Mouse (Mus musculus) cerebellum, postnatal 14 days (tissue): ENCODE data around the gene Plppr2.
A peak's percentile ranks its signal among the peaks of the same experiment; 100 is the strongest.

ENCODE experiments used
- DNase-seq, 2 experiments: peaks; one replicate each; pipeline ENCODE4 v3.0.0; 2021; ENCODE audit warnings: mixed read lengths in 2 of 2

Gene Plppr2

DNA sequence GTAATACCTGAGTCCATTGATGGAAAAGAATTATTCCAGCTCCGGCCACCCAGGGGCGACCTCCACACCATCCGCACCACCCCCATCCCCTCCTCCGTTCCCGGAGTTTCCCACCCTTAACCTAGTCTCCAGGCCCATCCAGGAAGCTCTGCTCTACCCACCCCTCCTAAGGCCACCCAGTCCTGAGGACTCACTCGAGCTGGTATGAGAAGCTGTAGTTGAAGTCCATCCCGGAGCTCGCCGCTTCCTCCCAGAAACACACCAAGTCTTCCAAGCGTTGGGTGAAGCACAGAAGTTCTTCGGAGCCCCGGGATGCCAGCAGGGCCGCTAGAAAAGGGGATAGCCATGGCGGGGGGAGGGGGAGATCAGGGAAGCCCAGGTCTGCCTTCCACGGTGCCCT lies 25.2 kb downstream of the Plppr2 start:
- peak; percentile 38 to 53 for DNase-seq

DNA sequence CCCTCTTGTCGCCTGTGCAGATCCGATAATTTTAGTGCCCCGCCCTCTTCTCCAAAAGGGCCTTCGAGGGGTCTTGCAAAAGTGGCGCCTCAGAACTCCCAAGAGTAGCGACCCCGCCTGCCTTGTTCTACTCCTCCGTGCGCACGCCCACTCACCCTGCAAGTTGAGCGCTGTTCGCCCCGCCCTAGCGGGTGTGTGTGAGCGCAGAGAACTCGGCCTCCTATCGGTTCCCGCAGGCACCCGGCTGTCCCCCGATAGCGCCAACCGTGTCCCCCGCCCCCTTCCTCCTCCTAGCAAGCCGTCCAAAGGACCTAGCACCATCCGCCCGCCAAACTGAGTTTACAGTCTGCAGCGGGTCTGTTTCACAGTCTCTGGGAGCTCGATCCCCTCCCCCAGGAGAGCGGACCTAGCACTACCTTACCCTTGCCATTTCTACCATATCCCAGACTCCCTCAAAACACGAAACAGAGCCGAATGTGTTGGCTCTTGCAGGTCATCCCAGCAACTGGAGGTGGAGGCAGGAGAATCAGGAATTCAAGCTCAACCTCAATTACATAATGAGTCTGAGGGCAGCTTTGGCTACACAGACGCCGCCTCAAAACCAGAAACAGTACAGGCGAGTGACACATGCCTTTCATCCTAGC lies 25.7 kb downstream of the Plppr2 start:
- peak; percentile 65 to 67 for DNase-seq

DNA sequence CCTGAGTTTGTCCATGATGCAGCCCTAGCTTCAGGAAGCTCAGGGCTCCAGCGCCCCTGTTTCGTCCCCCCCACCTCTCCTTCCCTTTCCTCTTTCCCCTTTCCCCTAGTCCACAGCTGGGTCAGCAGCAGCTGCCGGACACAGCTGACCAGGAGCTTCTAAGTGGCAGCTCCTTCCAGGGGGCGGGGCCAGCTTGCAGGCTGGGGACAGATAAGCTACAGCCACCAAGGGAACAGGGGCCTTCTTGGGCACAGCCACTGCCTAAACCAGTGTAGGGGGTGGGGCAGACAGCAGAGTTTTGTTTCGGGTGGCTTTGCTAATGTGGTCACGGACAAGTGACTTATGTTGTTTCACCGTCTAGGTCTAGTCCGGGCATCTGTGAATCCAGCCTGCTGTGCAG lies 26.6 kb downstream of the Plppr2 start, which contains the start of gene Epor:
Gene Epor, minus strand, starts transcription at position 90 of the 400 bp plus-strand sequence.
- DNase-seq = peak in 1 of 2 experiments; percentile 49

DNA sequence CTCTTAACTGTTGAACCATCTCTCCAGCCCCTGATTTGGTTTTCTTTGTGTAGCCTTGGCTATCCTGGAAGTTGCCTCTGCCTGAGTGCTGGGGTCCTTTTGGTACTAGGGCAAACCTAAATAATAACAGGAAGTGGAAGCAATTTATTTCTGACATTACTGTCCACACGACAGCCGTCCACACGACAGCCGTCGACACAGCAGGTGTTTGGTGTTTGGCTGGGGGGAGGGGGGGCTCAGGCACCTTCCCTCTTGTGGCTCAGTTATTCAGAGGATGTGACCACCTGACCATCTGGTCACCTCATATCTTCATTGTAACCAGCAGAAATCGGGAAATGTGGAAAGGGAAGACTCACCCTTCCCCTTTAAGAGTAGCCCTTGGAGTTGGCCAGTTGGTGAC lies 32.0 kb downstream of the Plppr2 start:
- DNase-seq = no peak

DNA sequence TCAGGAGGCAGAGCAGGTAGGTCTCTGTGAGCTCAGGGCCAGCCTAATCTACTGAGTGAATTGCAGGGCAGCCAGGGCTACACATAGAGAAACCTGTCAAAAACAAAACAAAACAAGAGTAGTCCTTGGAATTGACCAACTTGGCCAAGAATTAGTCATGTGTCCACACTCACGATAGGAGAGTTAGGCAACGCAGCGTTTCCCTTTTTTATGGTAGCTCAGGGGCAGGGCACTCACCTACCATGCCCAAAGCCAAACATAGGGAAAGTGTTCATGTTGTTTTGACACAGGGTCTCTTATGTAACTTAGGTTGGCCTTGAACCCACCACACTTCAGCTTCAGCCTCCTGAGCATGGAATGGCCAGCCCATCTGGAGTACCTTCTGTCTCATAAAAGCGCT lies 32.5 kb downstream of the Plppr2 start:
- DNase-seq = no peak

DNA sequence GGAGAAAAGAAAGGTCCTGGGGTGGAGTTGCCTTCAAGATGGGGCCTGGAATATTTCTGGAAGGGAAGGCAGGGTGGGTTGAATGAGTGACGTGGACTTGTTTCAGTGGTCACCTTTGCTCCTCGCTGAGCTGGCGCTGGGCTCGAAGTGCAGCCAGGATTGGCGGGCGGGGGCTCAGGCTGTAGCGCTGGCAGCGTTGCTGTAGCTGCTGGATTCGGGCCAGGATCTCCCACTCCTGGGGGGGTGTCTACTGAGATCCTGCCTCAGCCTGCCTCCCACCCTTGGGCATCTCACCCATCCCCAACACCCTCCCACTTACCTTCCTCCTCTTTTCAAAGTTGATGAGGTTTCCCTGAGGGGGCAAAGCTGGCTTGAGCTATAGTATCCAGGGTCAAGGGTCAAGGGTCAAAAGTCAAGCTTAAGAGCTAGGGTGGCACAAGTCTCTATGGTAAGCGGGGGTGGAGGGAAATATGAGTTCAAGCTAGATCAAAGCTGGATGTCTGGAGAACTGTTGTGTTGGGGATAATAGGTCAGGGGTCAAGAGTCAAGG lies 39.9 kb downstream of the Plppr2 start:
- peak in 1 of 2 experiments; percentile 58 for DNase-seq

DNA sequence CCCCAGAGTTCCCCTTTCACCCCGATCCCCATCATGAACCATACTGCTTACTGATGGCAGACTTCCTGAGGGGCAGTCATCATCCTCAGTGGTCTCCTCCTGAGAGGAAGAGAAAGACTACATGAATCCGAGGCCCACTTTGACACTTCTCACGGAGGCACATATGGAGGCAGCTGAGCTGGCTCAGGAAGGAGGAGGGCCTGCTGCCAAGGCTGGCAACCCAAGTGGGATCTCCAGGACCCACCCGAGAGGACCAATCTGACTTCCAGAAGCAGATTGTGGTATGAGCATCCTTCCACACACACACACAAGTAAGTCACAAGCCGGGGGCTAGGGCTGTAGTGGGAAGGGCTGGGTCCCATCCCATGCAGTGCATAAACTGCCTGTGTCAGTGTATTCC lies 40.5 kb downstream of the Plppr2 start:
- peak; percentile 83 for DNase-seq

DNA sequence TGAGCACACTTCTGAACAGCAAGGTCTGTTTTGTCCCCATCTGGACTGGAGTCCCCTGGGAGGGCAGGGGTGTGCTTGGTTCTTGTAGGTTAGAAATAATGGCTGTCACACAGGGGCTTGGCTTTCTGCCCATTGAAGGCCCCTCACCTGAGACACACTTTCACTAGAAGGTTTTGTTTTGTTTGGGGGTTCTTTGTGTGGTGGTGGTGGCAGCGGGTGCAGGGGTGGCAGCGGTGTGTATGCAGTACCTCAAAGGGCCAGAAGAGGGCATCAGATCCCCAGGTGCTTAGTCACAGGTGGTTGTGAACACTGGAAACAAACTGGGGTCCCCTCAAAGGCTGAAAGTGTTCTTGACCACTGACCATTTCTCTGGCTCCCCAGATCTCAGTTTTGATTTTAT lies 41.1 kb downstream of the Plppr2 start:
- DNase-seq = peak; percentile 69 to 79

DNA sequence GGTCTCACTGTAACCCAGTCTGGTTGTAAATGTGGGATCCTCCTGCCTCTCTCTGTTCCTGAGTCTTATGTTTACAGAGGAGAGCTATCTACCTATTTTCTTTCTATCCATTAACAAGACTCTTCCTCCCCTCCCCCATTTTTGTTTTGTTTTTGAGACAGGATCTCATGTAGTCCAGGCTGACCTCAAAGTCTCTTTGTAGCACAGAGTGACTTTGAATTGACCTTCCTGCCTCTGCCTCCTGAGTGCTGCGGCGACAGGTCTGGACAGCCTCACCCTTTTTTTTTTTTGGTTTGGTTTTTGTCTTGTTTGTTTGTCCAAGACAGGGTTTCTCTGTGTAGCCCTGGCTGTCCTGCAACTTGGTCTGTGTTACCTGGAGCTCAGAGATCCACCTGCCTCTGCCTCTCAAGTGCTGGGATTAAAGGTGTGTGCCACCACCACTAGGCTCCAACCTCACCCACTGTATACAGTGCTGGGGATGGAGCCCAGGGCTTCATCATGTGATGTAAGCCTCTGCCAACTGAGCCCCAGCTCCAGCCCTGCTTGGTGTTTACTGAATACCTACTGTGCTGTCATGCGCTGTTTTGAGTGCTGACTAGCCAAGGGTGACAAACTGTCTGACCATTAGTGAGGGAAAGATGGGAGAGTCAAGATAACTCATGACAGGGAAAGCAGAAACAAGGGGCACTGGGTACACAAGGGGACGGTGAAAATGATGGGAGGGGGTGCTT lies 41.7 kb downstream of the Plppr2 start:
- no peak for DNase-seq

DNA sequence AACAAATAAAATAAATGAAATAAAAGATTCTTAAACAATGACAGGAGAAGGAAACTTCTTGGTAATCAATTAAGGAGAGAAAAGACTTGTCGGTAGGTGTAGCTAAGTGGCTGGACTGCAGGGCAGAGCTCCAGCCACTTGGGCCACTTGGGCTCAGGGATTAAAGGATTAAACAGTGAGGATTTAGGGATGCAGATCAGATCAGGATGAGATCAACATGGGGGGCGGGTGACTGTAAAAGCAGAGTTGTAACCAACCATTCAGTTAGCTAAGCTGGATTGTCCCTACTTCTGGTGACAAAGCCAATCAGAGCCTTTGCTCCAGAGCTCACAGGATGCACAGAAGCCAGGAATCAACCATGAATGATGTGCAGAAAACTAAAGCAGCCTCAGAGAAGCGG lies 47.1 kb downstream of the Plppr2 start:
- no peak for DNase-seq

DNA sequence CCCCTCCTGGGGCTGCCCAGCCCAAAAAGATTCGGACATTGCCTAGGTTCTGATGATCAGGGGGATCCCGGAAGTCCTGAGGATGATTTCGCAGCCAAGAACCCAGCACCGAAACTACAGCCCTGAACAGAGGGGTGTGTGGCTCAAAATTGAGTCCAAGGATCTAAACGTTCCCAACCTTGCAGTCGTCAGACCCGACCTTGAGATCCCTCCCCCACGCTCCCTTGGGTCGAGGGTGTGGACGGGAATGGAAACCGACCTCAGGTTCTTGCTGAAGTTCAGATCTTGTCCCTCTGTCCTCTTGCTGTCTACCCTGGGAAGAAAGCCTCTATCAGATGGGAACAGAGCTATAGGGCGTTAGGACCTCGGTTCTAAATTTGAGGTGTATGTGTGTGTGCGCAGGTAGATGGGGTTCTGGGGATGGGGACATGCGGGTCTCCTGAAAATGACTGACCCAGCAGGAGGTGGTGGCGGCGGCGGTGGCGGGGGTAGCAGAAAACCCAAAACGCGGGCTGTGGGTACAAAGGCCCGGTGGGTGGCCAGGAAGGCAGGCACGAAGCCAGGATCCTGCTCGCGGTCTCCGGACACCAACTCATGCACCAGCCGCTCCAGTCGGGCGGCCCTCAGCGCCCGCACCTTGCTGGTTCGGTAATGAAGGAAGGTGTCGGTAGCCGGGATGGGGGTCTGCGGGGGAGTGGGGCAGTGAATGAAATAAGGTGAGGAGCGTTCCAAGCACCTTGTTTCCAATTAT lies 50.9 kb downstream of the Plppr2 start:
- DNase-seq = peak; percentile 81 to 82

DNA sequence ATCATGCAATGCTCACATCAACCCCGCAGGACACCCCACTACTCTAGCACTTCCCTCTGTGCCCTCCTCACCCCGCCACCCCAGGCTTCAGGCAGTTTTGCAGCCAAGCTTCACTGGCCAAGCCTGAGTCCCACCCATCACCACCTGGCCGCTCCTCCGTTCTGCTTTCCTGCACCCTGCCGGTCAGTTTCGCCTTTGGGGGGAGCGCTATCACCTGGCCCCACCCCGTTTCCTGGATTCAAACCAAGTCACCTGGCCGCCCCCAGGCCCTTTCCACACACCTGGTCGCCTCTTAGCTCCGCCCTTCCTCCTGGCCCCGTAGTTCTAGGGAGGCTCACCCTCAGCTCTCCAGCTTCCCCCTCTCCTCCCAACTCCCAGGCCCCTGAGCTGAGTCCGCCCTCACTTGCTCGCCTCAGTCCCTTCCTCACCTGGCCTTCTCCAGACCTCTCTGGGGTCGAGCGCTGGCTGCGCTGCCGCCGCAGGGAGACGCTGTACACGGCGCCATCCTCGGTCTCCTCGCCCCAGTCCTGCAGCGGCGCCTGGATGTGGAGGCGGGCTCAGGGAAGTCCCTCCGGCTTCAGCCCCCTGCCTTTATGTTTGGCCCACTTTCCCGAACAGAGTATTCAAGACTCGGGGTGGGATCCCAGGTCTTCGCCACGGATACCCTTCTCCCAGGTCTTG lies 51.7 kb downstream of the Plppr2 start:
- DNase-seq = peak; percentile 73 to 79

DNA sequence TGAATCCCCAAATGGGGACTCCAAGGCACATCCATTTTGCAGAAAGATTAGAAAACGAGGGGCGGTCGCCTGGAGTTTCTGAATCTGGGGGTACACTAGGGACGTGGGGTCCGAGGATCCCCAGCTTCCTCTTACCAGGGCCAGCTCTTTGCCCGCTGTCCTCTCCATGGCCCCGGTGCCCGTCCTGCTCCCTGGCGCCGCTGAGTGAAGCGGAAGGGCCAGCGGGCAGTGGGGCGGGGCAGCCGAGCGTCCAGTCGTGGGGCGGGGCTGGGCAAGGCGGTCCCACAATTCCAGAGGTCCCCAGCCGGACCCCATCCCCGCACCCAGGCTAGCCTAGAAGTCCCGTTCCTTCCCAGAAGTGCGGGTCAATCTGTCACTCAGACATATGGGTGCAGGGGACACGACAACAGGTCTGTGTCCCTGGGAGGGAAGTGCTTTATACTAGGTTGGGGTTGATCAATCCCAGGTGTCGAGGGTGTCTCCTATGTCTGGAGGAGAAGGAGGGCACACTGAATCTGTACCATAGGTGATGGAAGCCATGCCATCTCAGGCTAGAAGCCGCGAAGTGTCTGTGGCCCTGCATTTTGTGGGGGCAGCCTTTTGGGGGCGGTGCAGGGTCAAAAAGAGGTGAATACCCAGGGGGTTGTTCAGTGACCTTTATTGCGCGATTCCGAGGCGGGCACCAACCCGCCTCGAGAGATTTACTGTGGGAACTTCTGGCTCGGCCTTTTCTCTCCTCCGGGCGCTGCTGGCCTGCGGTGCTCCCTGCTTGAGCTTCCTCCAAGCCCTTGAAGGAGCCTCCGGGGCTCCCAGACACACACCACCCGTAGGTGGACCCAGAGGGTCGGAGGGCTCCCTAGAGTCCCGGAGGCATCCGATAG lies 52.6 kb downstream of the Plppr2 start, which contains the start of gene Rgl3:
Gene Rgl3, minus strand, starts transcription at position 217 of the 881 bp plus-strand sequence.
- DNase-seq = peak; percentile 71 to 79

DNA sequence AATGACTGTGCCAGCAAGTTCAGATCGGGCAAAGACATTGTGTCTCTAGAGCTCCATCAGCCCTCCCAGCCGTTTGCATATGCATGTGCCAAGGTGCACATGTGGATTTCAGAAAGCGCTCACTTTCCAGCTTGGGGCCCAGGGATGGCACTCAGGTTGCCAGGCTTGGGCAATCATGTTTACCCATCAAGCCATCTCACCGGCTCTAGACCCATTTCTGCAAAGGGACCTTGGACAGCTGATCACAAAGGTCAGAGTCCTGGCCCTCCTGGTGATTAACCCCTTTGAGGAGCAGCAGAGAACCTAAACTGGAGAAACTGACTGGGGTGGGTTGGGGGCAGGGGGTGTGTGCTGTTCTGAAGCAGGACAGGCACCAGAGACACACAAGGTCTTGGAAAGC lies 55.4 kb downstream of the Plppr2 start:
- no peak for DNase-seq

DNA sequence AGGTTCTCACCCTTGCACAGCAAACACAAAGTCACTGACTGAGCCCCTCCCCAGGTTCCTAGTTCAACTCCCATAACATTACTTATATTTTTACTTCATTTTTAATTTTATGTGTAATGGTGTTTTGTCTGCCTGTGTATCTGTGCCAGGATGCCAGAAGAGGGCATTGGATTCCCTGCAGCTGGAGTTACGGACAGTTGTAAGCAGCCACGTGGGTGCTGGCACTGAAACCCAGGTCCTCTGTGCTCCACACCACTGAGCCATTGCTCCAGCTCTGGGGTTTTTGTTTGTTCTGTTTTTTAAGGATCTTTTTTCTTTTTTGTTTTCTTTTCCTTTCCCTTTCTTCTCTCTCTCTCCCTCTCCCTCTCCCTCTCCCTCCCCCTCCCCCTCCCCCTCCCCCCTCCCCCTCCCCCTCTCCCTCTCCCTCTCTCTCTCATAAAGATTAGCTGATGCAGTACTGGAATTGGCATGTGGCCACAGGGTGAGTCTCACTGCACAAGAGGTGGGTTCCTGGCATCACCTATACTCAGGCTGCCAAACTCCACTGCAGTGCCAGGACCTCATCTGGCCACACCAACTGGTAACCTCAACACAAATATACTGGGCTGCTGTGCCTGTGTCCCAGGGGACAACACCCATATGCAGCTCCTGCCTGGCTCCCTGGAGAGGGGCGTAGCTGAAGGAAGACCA lies 59.5 kb downstream of the Plppr2 start:
- DNase-seq = peak in 1 of 2 experiments; percentile 45
